Mouse (Mus musculus): ENCODE measurements around the gene Tfam. TPM values are rescaled to one million over a fixed set of nuclear protein-coding genes. Genes with fewer than 3 reads are reported as not detected.

Tfam gene
- total RNA-seq (2023), result 10 to 100 TPM; 59.0 to 73.2 TPM

DNA sequence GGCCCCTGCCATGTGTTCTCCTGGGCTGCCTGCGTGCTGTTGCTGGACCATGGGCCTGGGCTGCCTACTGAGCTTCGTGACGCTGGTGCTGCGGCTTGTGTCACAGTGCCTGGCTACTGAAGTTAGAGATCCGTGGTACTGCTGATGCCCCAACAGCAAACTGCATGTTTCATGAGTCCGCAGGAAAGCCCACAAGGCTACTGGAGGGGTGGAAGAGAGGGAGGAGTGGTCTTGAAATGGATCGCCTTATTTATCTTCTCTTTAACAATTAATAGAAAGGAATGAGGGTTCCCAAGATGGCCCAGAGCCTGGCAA, at the start of gene Tfam:
TSS of gene Tfam (minus strand) at position 41 of the 315 bp plus-strand sequence.

DNA sequence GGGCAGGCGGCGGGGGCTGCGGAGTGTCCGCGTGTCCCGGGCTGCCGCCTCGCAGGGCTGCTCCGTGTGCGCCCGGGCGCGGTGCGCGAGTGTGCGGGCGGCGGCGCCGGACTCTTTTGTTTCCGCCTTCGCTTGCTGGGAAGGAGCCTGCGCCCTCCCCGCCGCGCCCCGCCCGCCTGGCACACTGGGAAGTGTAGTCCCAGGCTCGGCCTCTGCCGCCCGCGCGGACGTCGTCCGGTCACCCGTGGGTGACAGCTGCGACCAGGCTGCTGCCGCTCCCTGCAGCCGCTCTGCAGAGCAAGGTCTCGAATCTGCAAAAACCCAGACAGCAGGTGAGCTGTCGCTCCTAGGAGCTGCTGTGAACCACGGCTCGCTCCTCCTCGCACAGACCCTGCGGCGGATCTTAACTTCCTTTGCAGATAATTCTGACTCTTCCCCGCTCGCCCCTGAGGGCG, 47.1 kb upstream of the Tfam start, which contains the start of gene Ube2d1:
TSS of gene Ube2d1 (minus strand) at position 137 of the 455 bp plus-strand sequence.

Other genes starting within 250 kb of the Tfam start
- gene Bicc1, start 78.6 kb downstream of the Tfam start, total RNA-seq (2023), result under 1 TPM in 1 of 2 experiments, not detected in 1; 0.21 TPM
- 10 to 100 TPM; 43.2 to 53.1 TPM for gene Ube2d1, start 47.0 kb upstream of the Tfam start, total RNA-seq (2023)
- 10 to 100 TPM in 1 of 2 experiments, 1 to 10 TPM in 1; 9.0 to 12.9 TPM for gene Cisd1, start 106.7 kb upstream of the Tfam start, total RNA-seq (2023)
- gene Ipmk, start 109.5 kb upstream of the Tfam start, total RNA-seq (2023), result 10 to 100 TPM; 26.0 to 28.3 TPM